17 mouse cellular contexts compared by ENCODE assay signal in genomic region chr6:48861616-48862280, GRCm38 (mm10). TPM values are rescaled to one million over a fixed set of nuclear protein-coding genes. Genes with fewer than 3 reads are reported as not detected.
DNase-seq lines count a peak whose midpoint lies in the region; ATAC-seq and TF ChIP-seq lines count a peak whose summit lies in the region.
"Had no signal": no experiment of that assay in that cellular context is flagged by ENCODE, and none has a peak within 500 bp of the region (broad histone marks: within the 10 kb centered on the region; RNA-seq: fewer than 3 reads in every experiment).

No protein-coding gene starts in this region.

- no peaks in the 10 kb centered on the region for H3K36me3 ChIP-seq in kidney, embryonic 14.5 days (ENCODE audit: control insufficient read depth, insufficient read depth, low read length)
- H3K36me3 ChIP-seq in kidney, embryonic 15.5 days, result no peaks in the 10 kb centered on the region
- H3K36me3 ChIP-seq in lung, postnatal 0 days (ENCODE audit: insufficient read depth, low read length), result no peaks in the 10 kb centered on the region
- H3K36me3 ChIP-seq: hindbrain, embryonic 12.5 days; liver, embryonic 15.5 days; midbrain, embryonic 12.5 days had no signal

- TF ChIP-seq EP300 in lung, postnatal 0 days (IDR thresholded peaks at IDR 0.05), result peak; percentile 32; the same call in 1 of the 2 replicates

- TF ChIP-seq CTCF in lung, postnatal 0 days (IDR thresholded peaks at IDR 0.05), result no peak

- H3K9me3 ChIP-seq in kidney, embryonic 14.5 days (ENCODE audit: control insufficient read depth, low read length), result no peaks in the 10 kb centered on the region
- no peaks in the 10 kb centered on the region for H3K9me3 ChIP-seq in kidney, embryonic 15.5 days (replicated peaks)
- H3K9me3 ChIP-seq in lung, postnatal 0 days (ENCODE audit: low read length), result no peaks in the 10 kb centered on the region
- H3K9me3 ChIP-seq: hindbrain, embryonic 12.5 days; liver, embryonic 15.5 days; midbrain, embryonic 12.5 days had no signal

- H3K27me3 ChIP-seq in kidney, embryonic 14.5 days (ENCODE audit: control insufficient read depth, insufficient read depth, low read length), result no peaks in the 10 kb centered on the region
- no peaks in the 10 kb centered on the region for H3K27me3 ChIP-seq in kidney, embryonic 15.5 days
- H3K27me3 ChIP-seq in lung, postnatal 0 days (replicated peaks; ENCODE audit: insufficient read depth, low read length), result no peaks in the 10 kb centered on the region
- H3K27me3 ChIP-seq: liver, embryonic 15.5 days; midbrain, embryonic 12.5 days had no signal

- 73% methylated on average over 12 of the region's 12 CpGs for WGBS in kidney, embryonic 14.5 days
- 68% methylated on average over 12 of the region's 12 CpGs for WGBS in kidney, embryonic 15.5 days
- WGBS in lung, postnatal 0 days, result 60% methylated on average over 12 of the region's 12 CpGs

- H3K4me1 ChIP-seq in kidney, embryonic 14.5 days (ENCODE audit: control insufficient read depth, insufficient read depth, low read length), result no peaks in the 10 kb centered on the region
- peaks cover 32% of the 10 kb centered on the region for H3K4me1 ChIP-seq in kidney, embryonic 15.5 days
- no peaks in the 10 kb centered on the region; the same call in 1 of the 2 replicates for H3K4me1 ChIP-seq in lung, postnatal 0 days (ENCODE audit: insufficient read depth, low read depth, low read length)
- H3K4me1 ChIP-seq: liver, embryonic 15.5 days had no signal

- DNase-seq in cerebellum, postnatal 10 days, result peak; percentile 50 to 82
- peak; percentile 34 for DNase-seq in kidney, adult 18-20 months
- peak; percentile 68 for DNase-seq in lung, postnatal 0 days (ENCODE audit: low spot score)
- DNase-seq in layer of hippocampus, adult 11-12 months (ENCODE audit: low spot score), result no peak
- DNase-seq in spleen, postnatal 4 days (ENCODE audit: low spot score in 2 of 2), result no peak
- DNase-seq: adrenal gland, postnatal 10 days; spleen, adult 18-20 months had no signal

- H3K4me3 ChIP-seq in kidney, embryonic 14.5 days (ENCODE audit: low read length), result no peak overlapping the region
- H3K4me3 ChIP-seq in kidney, embryonic 15.5 days (replicated peaks), result no peak overlapping the region
- H3K4me3 ChIP-seq in lung, postnatal 0 days (ENCODE audit: low read depth, low read length), result no peak overlapping the region
- H3K4me3 ChIP-seq: erythroblast, embryonic 14.5 days; hindbrain, embryonic 12.5 days; left cerebral cortex, adult 2 months; liver, embryonic 15.5 days; midbrain, embryonic 12.5 days had no signal

- no peak overlapping the region for H3K4me2 ChIP-seq in kidney, embryonic 14.5 days (replicated peaks; ENCODE audit: low read depth, low read length)
- no peak overlapping the region for H3K4me2 ChIP-seq in kidney, embryonic 15.5 days
- H3K4me2 ChIP-seq in lung, postnatal 0 days (replicated peaks; ENCODE audit: low read depth, low read length), result no peak overlapping the region
- H3K4me2 ChIP-seq: heart, embryonic 11.5 days; hindbrain, embryonic 12.5 days; liver, embryonic 15.5 days; midbrain, embryonic 12.5 days had no signal

- no peak overlapping the region for H3K27ac ChIP-seq in kidney, embryonic 14.5 days (ENCODE audit: low read depth, low read length)
- 0 out of 2 replicates have a peak overlapping the region, but pooled peaks have one; percentile 10 for H3K27ac ChIP-seq in kidney, embryonic 15.5 days
- H3K27ac ChIP-seq in lung, postnatal 0 days (ENCODE audit: low read length), result peak overlapping the region; percentile 51
- H3K27ac ChIP-seq: hindbrain, embryonic 12.5 days; left cerebral cortex, adult 2 months; liver, embryonic 15.5 days; midbrain, embryonic 12.5 days had no signal

- no peak for ATAC-seq in cerebellum, adult (ENCODE audit: insufficient number of reproducible peaks, low FRiP score, low TSS enrichment)
- no peak; the same call in 1 of the 2 replicates for ATAC-seq in kidney, embryonic 14.5 days (ENCODE audit: low FRiP score, low TSS enrichment)
- peak; percentile 45; the same call in 1 of the 2 replicates for ATAC-seq in kidney, embryonic 15.5 days (replicated peaks; ENCODE audit: low FRiP score)
- peak; percentile 54 for ATAC-seq in lung, postnatal 0 days

- H3K9ac ChIP-seq in kidney, embryonic 14.5 days (ENCODE audit: low read depth, low read length), result no peak overlapping the region
- no peak overlapping the region for H3K9ac ChIP-seq in kidney, embryonic 15.5 days
- H3K9ac ChIP-seq in lung, postnatal 0 days (replicated peaks; ENCODE audit: low read depth), result no peak overlapping the region
- H3K9ac ChIP-seq: hindbrain, embryonic 12.5 days; liver, embryonic 15.5 days; midbrain, embryonic 12.5 days had no signal

RNA-seq across cellular contexts. Expression of gene Aoc1, which starts 10.9 kb away (rescaled TPM):
- 0.99 and 1.4 TPM in 2 replicates for polyA plus RNA-seq in kidney, embryonic 14.5 days (2014; fragmentation: Nextera tagmentation; extraction: Ambion mirVana)
- polyA plus RNA-seq in kidney, embryonic 15.5 days (2015; fragmentation: Nextera tagmentation; extraction: Ambion mirVana), result 2.6 and 3.4 TPM in 2 replicates
- 4.4 and 4.9 TPM in 2 replicates for polyA plus RNA-seq in lung, postnatal 0 days (2015; fragmentation: Nextera tagmentation; extraction: Ambion mirVana)
- polyA plus RNA-seq: erythroblast, embryonic 14.5 days; heart, embryonic 11.5 days; hindbrain, embryonic 12.5 days; liver, embryonic 15.5 days; midbrain, embryonic 12.5 days; neural tube, embryonic 11.5 days had no signal

RNA-seq across cellular contexts. Expression of gene Tmem176b, which starts 20.5 kb away (rescaled TPM):
- polyA plus RNA-seq in kidney, embryonic 14.5 days (2014; fragmentation: Nextera tagmentation; extraction: Ambion mirVana), result 308 and 313 TPM in 2 replicates
- polyA plus RNA-seq in kidney, embryonic 15.5 days (2015; fragmentation: Nextera tagmentation; extraction: Ambion mirVana), result 353 and 363 TPM in 2 replicates
- polyA plus RNA-seq in lung, postnatal 0 days (2015; fragmentation: Nextera tagmentation; extraction: Ambion mirVana), result 798 and 806 TPM in 2 replicates

RNA-seq across cellular contexts. Expression of gene Tmem176a, which starts 21.0 kb away (rescaled TPM):
- 123 and 135 TPM in 2 replicates for polyA plus RNA-seq in kidney, embryonic 14.5 days (2014; fragmentation: Nextera tagmentation; extraction: Ambion mirVana)
- polyA plus RNA-seq in kidney, embryonic 15.5 days (2015; fragmentation: Nextera tagmentation; extraction: Ambion mirVana), result 148 and 153 TPM in 2 replicates
- 485 and 539 TPM in 2 replicates for polyA plus RNA-seq in lung, postnatal 0 days (2015; fragmentation: Nextera tagmentation; extraction: Ambion mirVana)

Comparison
In these comparisons a context has a peak if more than half of its experiments do, and no peak if none do; other contexts are left out.
1. ATAC-seq: peak in kidney, embryonic 15.5 days (single experiment) and lung, postnatal 0 days (single experiment); none in cerebellum, adult (single experiment) and kidney, embryonic 14.5 days (single experiment).
2. DNase-seq: peak in cerebellum, postnatal 10 days (2 of 2), kidney, adult 18-20 months (single experiment) and lung, postnatal 0 days (single experiment); none in layer of hippocampus, adult 11-12 months (single experiment) and spleen, postnatal 4 days (0 of 2).